Mouse (Mus musculus) ES-E14 (cell line): ENCODE measurements around the gene Pitpnc1. TPM values are rescaled to one million over a fixed set of nuclear protein-coding genes. Genes with fewer than 3 reads are reported as not detected.

Source experiments
- DNase-seq: peaks from one replicate; pipeline ENCODE4 v3.0.0-alpha.2; 2013; ENCODE audit warnings: low read depth, low spot score
- H3K27ac ChIP-seq: 2 replicates; pipeline ENCODE4 v1.5.1; 2012; ENCODE audit warnings: low read depth, mild to moderate bottlenecking, low read length, moderate library complexity, mixed read lengths; ENCODE audit not compliant: poor library complexity, insufficient read depth, severe bottlenecking
- H3K36me3 ChIP-seq: 2 replicates; pipeline ENCODE4 v1.6.1; 2012; ENCODE audit warnings: mild to moderate bottlenecking, low read length, moderate library complexity, mixed read lengths; ENCODE audit not compliant: control insufficient read depth, poor library complexity, insufficient read depth, severe bottlenecking
- H3K4me1 ChIP-seq, 2 experiments: fragments of 150-350 bp in 1 of 2; sonication (generic) in 1 of 2; 2 replicates each; pipeline ENCODE4 v1.6.1; 2012; ENCODE audit warnings: low read length in 2 of 2, mild to moderate bottlenecking in 1 of 2, mixed read lengths in 1 of 2; ENCODE audit not compliant: control insufficient read depth in 2 of 2, insufficient read depth in 2 of 2, poor library complexity in 1 of 2
- H3K4me3 ChIP-seq, 2 experiments: fragments of 150-350 bp in 1 of 2; sonication (generic) in 1 of 2; 2 replicates each; pipeline ENCODE4 v1.5.1; 2012; ENCODE audit warnings: low read length in 2 of 2, low read depth in 1 of 2, mild to moderate bottlenecking in 1 of 2, mixed read lengths in 1 of 2; ENCODE audit not compliant: insufficient read depth in 1 of 2, poor library complexity in 1 of 2, severe bottlenecking in 1 of 2
- H3K9ac ChIP-seq: 2 replicates; pipeline ENCODE4 v1.6.1; 2012; ENCODE audit warnings: low read depth, mild to moderate bottlenecking, low read length, mixed read lengths; ENCODE audit not compliant: poor library complexity, insufficient read depth, severe bottlenecking
- H3K9me3 ChIP-seq: fragments of 150-350 bp; sonication (generic); 2 replicates; pipeline ENCODE4 v1.6.1; 2012; ENCODE audit warnings: low read depth, mild to moderate bottlenecking, low read length; ENCODE audit not compliant: control insufficient read depth, insufficient read depth
- CHD2 ChIP-seq: IDR thresholded peaks from 2 replicates; pipeline ENCODE4 v1.6.1; 2014; ENCODE audit warnings: mild to moderate bottlenecking, low read depth, low read length, inconsistent platforms
- HCFC1 ChIP-seq: IDR thresholded peaks from 2 replicates; pipeline ENCODE4 v1.6.1; 2012; ENCODE audit warnings: low read length, inconsistent platforms, borderline replicate concordance; ENCODE audit not compliant: insufficient read depth
- MAFK ChIP-seq: IDR thresholded peaks from 2 replicates; pipeline ENCODE4 v1.6.1; 2014; ENCODE audit warnings: mild to moderate bottlenecking, low read depth, low read length, inconsistent platforms; ENCODE audit not compliant: insufficient read depth
- ZC3H11A ChIP-seq: IDR thresholded peaks from 2 replicates; pipeline ENCODE4 v1.6.1; 2012; ENCODE audit warnings: low read depth, mild to moderate bottlenecking, inconsistent platforms, low read length, borderline replicate concordance
- ZNF384 ChIP-seq: IDR thresholded peaks from 2 replicates; pipeline ENCODE4 v1.6.1; 2012; ENCODE audit warnings: low read depth, low read length, inconsistent platforms
- in situ Hi-C, 2 experiments: fragments of 600-800 bp; cut with MboI; formaldehyde crosslinking; loops; one replicate each; pipeline ENCODE4 v1.15.1; 2025; ENCODE audit warnings: low sequenced_read_pairs in 2 of 2, inconsistent platforms in 1 of 2; ENCODE audit not compliant: unreplicated experiment in 2 of 2
- total RNA-seq: library from RNA; depleted of rRNA; stranded (reverse); fragments of 300-350 nt; gene quantifications from 2 replicates; pipeline ENCODE4 v1.2.3, GENCODE M21; 2012

Gene Pitpnc1
- total RNA-seq, 1 experiment, result 37.3 TPM

DNA sequence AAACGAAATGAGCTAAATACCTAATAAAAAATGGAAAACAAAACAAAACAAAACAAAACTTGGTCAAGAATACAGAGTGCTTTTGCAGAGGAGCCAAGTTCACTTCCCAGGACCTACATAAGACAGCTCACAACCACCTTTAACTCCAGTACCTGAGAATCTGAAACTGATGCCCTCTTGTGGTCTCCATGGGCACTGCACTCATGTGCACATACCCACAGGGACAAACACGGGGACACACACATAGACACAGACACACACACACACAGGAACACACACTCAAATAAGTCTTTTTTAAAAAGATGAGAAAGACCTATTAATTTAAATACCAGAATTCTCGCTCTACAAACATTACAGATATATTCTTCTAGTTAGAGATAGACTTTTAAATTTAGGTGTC, 137.6 kb downstream of the Pitpnc1 start:
- Histone ChIP-seq H3K4me3 (no peak overlapping the region), H3K27ac (no peak overlapping the region), H3K4me1 (peaks cover 0 to 15% of the 10 kb centered on the region in 2 experiments; a peak in 2 of 4 replicates), H3K9me3 (no peaks in the 10 kb centered on the region), H3K9ac (no peak overlapping the region), H3K36me3 (peaks cover 12% of the 10 kb centered on the region)
- no peak for TF ChIP-seq MAFK
- TF ChIP-seq ZC3H11A, result no peak
- TF ChIP-seq CHD2, result no peak
- no peak for TF ChIP-seq HCFC1
- no peak for TF ChIP-seq ZNF384
- in situ Hi-C loops, result no loop called here
- peak; percentile 60 for DNase-seq

DNA sequence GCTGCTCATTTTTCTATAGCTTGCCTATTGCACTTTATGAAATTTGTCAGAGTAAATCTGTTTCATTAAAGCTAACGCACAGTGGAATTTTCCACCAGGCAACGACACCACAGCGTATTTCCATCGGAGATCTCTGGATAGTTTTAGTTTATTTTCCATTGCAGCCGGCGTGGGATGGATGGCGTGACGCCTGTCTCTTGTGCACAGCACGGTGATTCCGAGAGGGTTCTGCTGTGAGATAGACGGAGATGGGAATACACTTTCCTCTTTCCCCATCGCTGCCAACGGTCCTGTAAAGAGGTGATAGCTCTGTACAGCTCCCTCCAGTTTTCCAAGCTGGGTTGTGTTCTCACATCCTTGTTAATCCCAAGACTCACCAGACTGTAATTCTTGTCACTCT, 138.2 kb downstream of the Pitpnc1 start:
- H3K27ac ChIP-seq, result no peak overlapping the region
- in situ Hi-C loops, result no loop called here
- TF ChIP-seq HCFC1, result no peak
- TF ChIP-seq CHD2, result no peak
- no peak for TF ChIP-seq MAFK
- no peak for TF ChIP-seq ZNF384
- TF ChIP-seq ZC3H11A, result no peak
- peaks cover 0 to 14% of the 10 kb centered on the region in 2 experiments; a peak in 2 of 4 replicates for H3K4me1 ChIP-seq
- peaks cover 14% of the 10 kb centered on the region for H3K36me3 ChIP-seq
- H3K9me3 ChIP-seq, result no peaks in the 10 kb centered on the region
- no peak overlapping the region for H3K9ac ChIP-seq
- DNase-seq, result no peak
- H3K4me3 ChIP-seq, result no peak overlapping the region

DNA sequence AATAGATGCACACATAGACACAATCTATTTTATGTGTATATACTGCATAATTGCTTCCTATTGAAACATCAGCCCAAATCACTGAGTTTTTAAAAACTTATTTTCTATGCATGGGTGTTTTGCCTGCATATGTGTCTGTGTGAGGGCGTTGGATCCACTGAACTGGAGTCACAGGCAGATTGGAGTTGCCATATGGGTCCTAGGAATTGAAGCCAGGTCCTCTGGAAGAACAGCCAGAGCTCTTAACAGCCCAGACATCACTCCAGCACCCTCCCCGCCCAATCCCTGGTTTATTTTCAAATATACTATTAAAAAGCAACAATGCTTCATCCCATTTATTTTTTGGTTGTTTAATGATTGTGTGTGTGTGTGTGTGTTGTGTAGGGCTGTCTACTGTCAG, 139.1 kb downstream of the Pitpnc1 start:
- Histone ChIP-seq H3K9ac (no peak overlapping the region), H3K27ac (no peak overlapping the region), H3K4me1 (peaks cover 0 to 14% of the 10 kb centered on the region in 2 experiments; a peak in 2 of 4 replicates), H3K4me3 (no peak overlapping the region), H3K9me3 (no peaks in the 10 kb centered on the region), H3K36me3 (peaks cover 13% of the 10 kb centered on the region)
- no peak for DNase-seq
- TF ChIP-seq MAFK, result no peak
- no peak for TF ChIP-seq ZC3H11A
- no peak for TF ChIP-seq ZNF384
- no peak for TF ChIP-seq CHD2
- no peak for TF ChIP-seq HCFC1
- in situ Hi-C loops, result no loop called here

DNA sequence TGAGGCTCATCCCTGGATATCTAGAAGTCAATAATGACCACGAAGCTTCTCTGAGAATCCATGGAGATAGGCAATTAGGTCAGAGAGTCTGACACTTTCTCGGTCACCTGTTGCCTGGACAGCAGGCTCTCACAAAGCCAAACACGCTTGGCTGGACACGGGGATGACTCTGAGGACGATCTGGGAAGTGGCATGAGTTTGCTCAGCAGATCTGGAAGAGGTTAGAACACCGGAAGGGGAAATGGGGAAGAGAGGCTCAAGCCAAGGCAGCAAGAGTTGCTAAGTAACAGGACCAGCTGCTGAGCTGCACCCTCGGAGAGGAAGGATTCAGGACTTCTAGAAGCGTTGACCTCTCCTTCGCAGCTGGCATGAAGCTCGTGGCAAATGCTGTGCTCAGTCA, 143.2 kb downstream of the Pitpnc1 start:
- Histone ChIP-seq H3K9ac (no peak overlapping the region), H3K27ac (no peak overlapping the region), H3K9me3 (no peaks in the 10 kb centered on the region), H3K36me3 (peaks cover 9% of the 10 kb centered on the region), H3K4me1 (peaks cover 0 to 14% of the 10 kb centered on the region in 2 experiments; a peak in 1 of 4 replicates), H3K4me3 (no peak overlapping the region)
- no peak for DNase-seq
- no peak for TF ChIP-seq ZC3H11A
- no peak for TF ChIP-seq CHD2
- in situ Hi-C loops, result no loop called here
